Comparison of ENCODE assay signal across 8 mouse cellular contexts in genomic region chr7:125552851-125553555, GRCm38 (mm10). TPM values are rescaled to one million over a fixed set of nuclear protein-coding genes. Genes with fewer than 3 reads are reported as not detected.
DNase-seq lines count a peak whose midpoint lies in the region; ATAC-seq lines count a peak whose summit lies in the region.

No protein-coding gene starts in this region.

- ATAC-seq in kidney, embryonic 16.5 days (ENCODE audit: low FRiP score, low TSS enrichment), result no peak
- no peak for ATAC-seq in hindbrain, embryonic 13.5 days (ENCODE audit: low FRiP score)
- no peak for ATAC-seq in midbrain, embryonic 15.5 days (replicated peaks)

- DNase-seq in kidney, adult 18-20 months, result no peak
- DNase-seq in embryonic facial prominence, embryonic 10.5 days (ENCODE audit: low spot score), result no peak
- DNase-seq in right cerebral cortex, postnatal 25 days, result no peak
- no peak for DNase-seq in T-cell, adult 2 months (ENCODE audit: low spot score)
- DNase-seq in layer of hippocampus, adult 9-10 months (ENCODE audit: low spot score), result no peak

- peak overlapping the region; percentile 83 for H3K9ac ChIP-seq in kidney, embryonic 16.5 days (replicated peaks; ENCODE audit: low read length)
- peak overlapping the region; percentile 77; the same call in 1 of the 2 replicates for H3K9ac ChIP-seq in hindbrain, embryonic 13.5 days
- H3K9ac ChIP-seq in midbrain, embryonic 15.5 days, result no peak overlapping the region

- H3K4me2 ChIP-seq in kidney, embryonic 16.5 days (replicated peaks; ENCODE audit: low read depth, low read length), result peak overlapping the region; percentile 92
- peak overlapping the region; percentile 92 for H3K4me2 ChIP-seq in hindbrain, embryonic 13.5 days
- H3K4me2 ChIP-seq in midbrain, embryonic 15.5 days, result peak overlapping the region; percentile 98

- H3K27me3 ChIP-seq in kidney, embryonic 16.5 days (ENCODE audit: insufficient read depth, low read length), result no peaks in the 10 kb centered on the region; the same call in 1 of the 2 replicates
- peaks cover 53% of the 10 kb centered on the region for H3K27me3 ChIP-seq in embryonic facial prominence, embryonic 10.5 days (replicated peaks; ENCODE audit: low read depth, poor library complexity, severe bottlenecking)
- H3K27me3 ChIP-seq in hindbrain, embryonic 13.5 days, result peaks cover 27% of the 10 kb centered on the region
- H3K27me3 ChIP-seq in midbrain, embryonic 15.5 days (replicated peaks), result 0 out of 2 replicates have a peak, but pooled peaks cover 11% of the 10 kb centered on the region

- peaks cover 16% of the 10 kb centered on the region for H3K4me1 ChIP-seq in kidney, embryonic 16.5 days (ENCODE audit: insufficient read depth, low read length)
- H3K4me1 ChIP-seq in embryonic facial prominence, embryonic 10.5 days, result peaks cover 23% of the 10 kb centered on the region
- H3K4me1 ChIP-seq in hindbrain, embryonic 13.5 days (replicated peaks), result peaks cover 21% of the 10 kb centered on the region
- H3K4me1 ChIP-seq in midbrain, embryonic 15.5 days, result peaks cover 17% of the 10 kb centered on the region; the same call in 1 of the 2 replicates

- H3K27ac ChIP-seq in kidney, embryonic 16.5 days (ENCODE audit: low read length), result no peak overlapping the region; the same call in 1 of the 2 replicates
- H3K27ac ChIP-seq in embryonic facial prominence, embryonic 10.5 days (replicated peaks), result no peak overlapping the region
- H3K27ac ChIP-seq in hindbrain, embryonic 13.5 days, result no peak overlapping the region
- H3K27ac ChIP-seq in midbrain, embryonic 15.5 days, result no peak overlapping the region

- H3K4me3 ChIP-seq in kidney, embryonic 16.5 days (ENCODE audit: low read length), result peak overlapping the region; percentile 73
- H3K4me3 ChIP-seq in embryonic facial prominence, embryonic 10.5 days, result peak overlapping the region; percentile 75
- peak overlapping the region; percentile 55 for H3K4me3 ChIP-seq in hindbrain, embryonic 13.5 days
- H3K4me3 ChIP-seq in midbrain, embryonic 15.5 days, result peak overlapping the region; percentile 53

- no peaks in the 10 kb centered on the region for H3K36me3 ChIP-seq in kidney, embryonic 16.5 days (ENCODE audit: insufficient read depth, low read length)
- H3K36me3 ChIP-seq in embryonic facial prominence, embryonic 10.5 days (replicated peaks), result no peaks in the 10 kb centered on the region
- no peaks in the 10 kb centered on the region for H3K36me3 ChIP-seq in hindbrain, embryonic 13.5 days
- no peaks in the 10 kb centered on the region for H3K36me3 ChIP-seq in midbrain, embryonic 15.5 days (replicated peaks)

- 71% methylated on average over 11 of the region's 11 CpGs for WGBS in kidney, embryonic 16.5 days
- WGBS in embryonic facial prominence, embryonic 10.5 days, result 78% methylated on average over 11 of the region's 11 CpGs
- 74% methylated on average over 11 of the region's 11 CpGs for WGBS in hindbrain, embryonic 13.5 days
- 79% methylated on average over 11 of the region's 11 CpGs for WGBS in midbrain, embryonic 15.5 days

- H3K9me3 ChIP-seq in kidney, embryonic 16.5 days (ENCODE audit: low read length), result no peaks in the 10 kb centered on the region
- no peaks in the 10 kb centered on the region for H3K9me3 ChIP-seq in embryonic facial prominence, embryonic 10.5 days
- no peaks in the 10 kb centered on the region for H3K9me3 ChIP-seq in hindbrain, embryonic 13.5 days
- no peaks in the 10 kb centered on the region for H3K9me3 ChIP-seq in midbrain, embryonic 15.5 days

RNA-seq across cellular contexts. Expression of gene Il4ra, which starts 1.1 kb away (rescaled TPM):
- 11.5 and 13.1 TPM in 2 replicates for polyA plus RNA-seq in kidney, embryonic 16.5 days (2015; fragmentation: Nextera tagmentation; extraction: Ambion mirVana)
- 3.7 and 4.9 TPM in 2 replicates for polyA plus RNA-seq in embryonic facial prominence, embryonic 10.5 days (2016; fragmentation: Nextera tagmentation; extraction: Ambion mirVana)
- 4.1 and 4.2 TPM in 2 replicates for polyA plus RNA-seq in hindbrain, embryonic 13.5 days (2015; fragmentation: Nextera tagmentation; extraction: Ambion mirVana)
- polyA plus RNA-seq in midbrain, embryonic 15.5 days (2015; fragmentation: Nextera tagmentation; extraction: Ambion mirVana), result 5.4 and 5.9 TPM in 2 replicates

RNA-seq across cellular contexts. Expression of gene Il21r, which starts 50.2 kb away (rescaled TPM):
- 0.34 and 0.35 TPM in 2 replicates for polyA plus RNA-seq in kidney, embryonic 16.5 days (2015; fragmentation: Nextera tagmentation; extraction: Ambion mirVana)
- polyA plus RNA-seq in embryonic facial prominence, embryonic 10.5 days (2016; fragmentation: Nextera tagmentation; extraction: Ambion mirVana), result 0.35 and 0.38 TPM in 2 replicates
- 0.69 and 0.82 TPM in 2 replicates for polyA plus RNA-seq in hindbrain, embryonic 13.5 days (2015; fragmentation: Nextera tagmentation; extraction: Ambion mirVana)
- polyA plus RNA-seq in midbrain, embryonic 15.5 days (2015; fragmentation: Nextera tagmentation; extraction: Ambion mirVana), result 0.39 and 0.41 TPM in 2 replicates
